Mouse (Mus musculus) G1E-ER4 (cell line): ENCODE results near the gene Khdrbs1. TPM values are rescaled to one million over a fixed set of nuclear protein-coding genes. Genes with fewer than 3 reads are reported as not detected.

Experiments
- GATA1 ChIP-seq: IDR thresholded peaks from one replicate; pipeline ENCODE4 v1.8.0; 2012; ENCODE audit warnings: low read length, inconsistent platforms
- polyA plus RNA-seq: library from polyadenylated mRNA; stranded (reverse); fragments of >175 nt; gene quantifications from 2 replicates; pipeline ENCODE4 v1.2.3, GENCODE M21; 2012

The Khdrbs1 gene
- polyA plus RNA-seq, 1 experiment, result 280 TPM

GRCm38 (mm10) chr4:129697191-129697590 lies 44.9 kb downstream of the Khdrbs1 start:
- no peak for TF ChIP-seq GATA1

- no peak for TF ChIP-seq GATA1
These were observed 45.7 kb downstream of the Khdrbs1 start, which contains the start of gene Tmem39b for GRCm38 (mm10) chr4:129696158-129696985. Gene Tmem39b (minus strand): TSS chr4:129696838.

GRCm38 (mm10) chr4:129695815-129696157 lies 46.3 kb downstream of the Khdrbs1 start:
- TF ChIP-seq GATA1, result no peak

- TF ChIP-seq GATA1, result no peak
These were observed 57.6 kb downstream of the Khdrbs1 start for GRCm38 (mm10) chr4:129684531-129684930.

- TF ChIP-seq GATA1, result no peak
These were observed 58.1 kb downstream of the Khdrbs1 start for GRCm38 (mm10) chr4:129683901-129684493.

- no peak for TF ChIP-seq GATA1
These were observed 60.3 kb downstream of the Khdrbs1 start for GRCm38 (mm10) chr4:129681837-129682236.

- TF ChIP-seq GATA1, result no peak
These were observed 69.1 kb downstream of the Khdrbs1 start for GRCm38 (mm10) chr4:129672878-129673449.

GRCm38 (mm10) chr4:129672083-129672877 lies 69.8 kb downstream of the Khdrbs1 start, which contains the start of gene Kpna6:
Gene Kpna6 (minus strand): TSS chr4:129672767.
- TF ChIP-seq GATA1, result no peak

GRCm38 (mm10) chr4:129671491-129672082 lies 70.5 kb downstream of the Khdrbs1 start:
- TF ChIP-seq GATA1, result no peak

GRCm38 (mm10) chr4:129662255-129662813 lies 79.8 kb downstream of the Khdrbs1 start:
- no peak for TF ChIP-seq GATA1

GRCm38 (mm10) chr4:129661584-129661983 lies 80.5 kb downstream of the Khdrbs1 start:
- no peak for TF ChIP-seq GATA1

- no peak for TF ChIP-seq GATA1
These were observed 87.3 kb downstream of the Khdrbs1 start for GRCm38 (mm10) chr4:129654770-129655169.

Other genes with a start within 250 kb of the Khdrbs1 start
- 53.1 and 74.7 TPM in 2 replicates for gene Marcksl1, start 228.7 kb downstream of the Khdrbs1 start, polyA plus RNA-seq
- gene Hdac1, start 199.6 kb downstream of the Khdrbs1 start, polyA plus RNA-seq, result 64.1 and 71.1 TPM in 2 replicates
- 2.6 TPM in 2 replicates for gene Lck, start 168.7 kb downstream of the Khdrbs1 start, polyA plus RNA-seq
- gene Fam167b, start 163.8 kb downstream of the Khdrbs1 start, polyA plus RNA-seq, result not detected in 2 replicates
- 154 and 193 TPM in 2 replicates for gene Eif3i, start 141.7 kb downstream of the Khdrbs1 start, polyA plus RNA-seq
- gene Tmem234, start 141.6 kb downstream of the Khdrbs1 start, polyA plus RNA-seq, result 241 and 317 TPM in 2 replicates
- gene Dcdc2b, start 128.0 kb downstream of the Khdrbs1 start, polyA plus RNA-seq, result 0.45 TPM in 1 of 2 replicates, not detected in the other
- gene Iqcc, start 123.2 kb downstream of the Khdrbs1 start, polyA plus RNA-seq, result 8.6 and 11.3 TPM in 2 replicates
- gene Ccdc28b, start 118.4 kb downstream of the Khdrbs1 start, polyA plus RNA-seq, result 11.2 and 16.2 TPM in 2 replicates
- gene Txlna, start 101.2 kb downstream of the Khdrbs1 start, polyA plus RNA-seq, result 78.1 and 89.7 TPM in 2 replicates
- gene Kpna6, start 69.5 kb downstream of the Khdrbs1 start, polyA plus RNA-seq, result 11.5 and 29.1 TPM in 2 replicates
- 31.2 and 34.9 TPM in 2 replicates for gene Tmem39b, start 45.5 kb downstream of the Khdrbs1 start, polyA plus RNA-seq
- 36.9 and 40.3 TPM in 2 replicates for gene Ptp4a2, start 68.9 kb upstream of the Khdrbs1 start, polyA plus RNA-seq
- 0.02 TPM in 1 of 2 replicates, not detected in the other for gene Spocd1, start 186.9 kb upstream of the Khdrbs1 start, polyA plus RNA-seq
- not detected in 2 replicates for gene Adgrb2, start 242.6 kb upstream of the Khdrbs1 start, polyA plus RNA-seq